Mouse (Mus musculus) cortical plate, adult 2 months (tissue): ENCODE measurements around the gene Ppm1l.

Experiments
- CTCF ChIP-seq: fragments of 200-500 bp; IDR thresholded peaks from 2 replicates; pipeline ENCODE4 v1.5.1; 2011; ENCODE audit warnings: mild to moderate bottlenecking, control low read depth, low read length; ENCODE audit not compliant: insufficient read depth; ENCODE audit errors: extremely low read depth
- POLR2A ChIP-seq: fragments of 200-500 bp; IDR thresholded peaks from 2 replicates; pipeline ENCODE4 v1.6.1; 2011; ENCODE audit warnings: mild to moderate bottlenecking, low read length, control low read depth; ENCODE audit not compliant: insufficient read depth; ENCODE audit errors: extremely low read depth

DNA sequence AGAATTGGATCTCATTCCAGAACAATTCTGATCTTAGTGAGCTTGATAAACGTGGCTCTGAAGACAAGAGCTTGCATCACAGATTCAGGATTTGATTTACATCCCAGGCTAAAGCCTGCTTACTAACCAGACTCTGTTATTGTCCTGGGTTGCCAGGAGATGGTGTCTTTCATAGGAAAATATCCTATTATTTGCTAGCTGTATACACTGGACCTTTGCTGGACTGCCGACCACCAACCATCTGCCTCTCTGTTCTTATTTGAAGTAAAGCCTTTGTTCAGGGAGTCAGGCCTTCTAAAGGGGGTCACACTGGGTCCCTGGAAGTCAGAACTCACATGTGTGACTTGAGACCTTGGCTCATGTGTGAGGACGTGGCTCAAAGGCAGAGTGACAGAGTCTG is 111.6 kb downstream of the Ppm1l start:
- TF ChIP-seq POLR2A (no peak), CTCF (no peak)
